Mouse (Mus musculus) kidney, adult 11 months (tissue): Measurements from ENCODE around the gene Plekhm2.

Experiments used
- DNase-seq: peaks from one replicate; pipeline ENCODE4 v3.0.0; 2022

Plekhm2 gene

GRCm38 (mm10) chr4:141602523-141603223 lies 62.0 kb downstream of the Plekhm2 start:
- no peak for DNase-seq

- no peak for DNase-seq
Measured at GRCm38 (mm10) chr4:141601148-141601862, 63.4 kb downstream of the Plekhm2 start.

GRCm38 (mm10) chr4:141600364-141600763 lies 64.3 kb downstream of the Plekhm2 start:
- DNase-seq = no peak

- DNase-seq = no peak
Measured at GRCm38 (mm10) chr4:141599251-141600141, 65.2 kb downstream of the Plekhm2 start.

GRCm38 (mm10) chr4:141598894-141599250 lies 65.8 kb downstream of the Plekhm2 start:
- no peak for DNase-seq

- peak; percentile 40 for DNase-seq
Measured at GRCm38 (mm10) chr4:141598199-141598893, 66.4 kb downstream of the Plekhm2 start.

GRCm38 (mm10) chr4:141596700-141597328 lies 67.9 kb downstream of the Plekhm2 start:
- no peak for DNase-seq

- DNase-seq = peak; percentile 59
Measured at GRCm38 (mm10) chr4:141595605-141596268, 69.0 kb downstream of the Plekhm2 start.

GRCm38 (mm10) chr4:141595138-141595537 lies 69.6 kb downstream of the Plekhm2 start:
- DNase-seq = no peak

GRCm38 (mm10) chr4:141591547-141591946 lies 73.2 kb downstream of the Plekhm2 start:
- DNase-seq = no peak

GRCm38 (mm10) chr4:141583919-141584318 lies 80.8 kb downstream of the Plekhm2 start:
- no peak for DNase-seq

GRCm38 (mm10) chr4:141581051-141581450 lies 83.6 kb downstream of the Plekhm2 start:
- DNase-seq = no peak

- no peak for DNase-seq
Measured at GRCm38 (mm10) chr4:141578833-141579232, 85.9 kb downstream of the Plekhm2 start.

GRCm38 (mm10) chr4:141576877-141577276 lies 87.8 kb downstream of the Plekhm2 start:
- DNase-seq = no peak

GRCm38 (mm10) chr4:141576404-141576803 lies 88.3 kb downstream of the Plekhm2 start:
- no peak for DNase-seq
